Mouse (Mus musculus) cerebellum, adult (tissue): Measurements from ENCODE around the gene Ern2.

Experiments used
- ATAC-seq: cut with Nextera tagmentation; 2 replicates; pipeline ENCODE4 v1.9.2; 2017; ENCODE audit warnings: mild to moderate bottlenecking, moderate library complexity, mixed read lengths; ENCODE audit not compliant: insufficient number of reproducible peaks, low FRiP score, low TSS enrichment

Ern2 gene

DNA sequence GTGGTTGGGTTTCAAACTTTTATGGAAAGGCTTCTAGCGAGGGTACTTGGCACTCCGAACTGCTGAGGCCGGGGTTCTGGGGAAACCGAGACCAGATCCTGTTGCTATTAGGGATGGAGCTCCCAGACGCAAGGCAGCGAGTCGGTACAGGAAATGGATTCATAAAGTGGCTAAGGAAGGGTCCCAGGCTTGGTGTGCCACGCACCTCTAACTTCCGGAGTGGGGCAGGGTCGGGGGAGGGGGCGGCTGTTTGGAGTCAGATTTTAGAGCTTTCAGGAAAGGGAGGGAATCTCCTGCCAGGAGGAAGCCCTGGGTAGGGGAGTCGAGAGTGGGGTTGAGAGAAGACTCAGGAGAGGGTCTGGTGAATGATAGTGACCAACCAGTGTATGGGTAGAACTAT is 26.0 kb downstream of the Ern2 start:
- no peak for ATAC-seq

DNA sequence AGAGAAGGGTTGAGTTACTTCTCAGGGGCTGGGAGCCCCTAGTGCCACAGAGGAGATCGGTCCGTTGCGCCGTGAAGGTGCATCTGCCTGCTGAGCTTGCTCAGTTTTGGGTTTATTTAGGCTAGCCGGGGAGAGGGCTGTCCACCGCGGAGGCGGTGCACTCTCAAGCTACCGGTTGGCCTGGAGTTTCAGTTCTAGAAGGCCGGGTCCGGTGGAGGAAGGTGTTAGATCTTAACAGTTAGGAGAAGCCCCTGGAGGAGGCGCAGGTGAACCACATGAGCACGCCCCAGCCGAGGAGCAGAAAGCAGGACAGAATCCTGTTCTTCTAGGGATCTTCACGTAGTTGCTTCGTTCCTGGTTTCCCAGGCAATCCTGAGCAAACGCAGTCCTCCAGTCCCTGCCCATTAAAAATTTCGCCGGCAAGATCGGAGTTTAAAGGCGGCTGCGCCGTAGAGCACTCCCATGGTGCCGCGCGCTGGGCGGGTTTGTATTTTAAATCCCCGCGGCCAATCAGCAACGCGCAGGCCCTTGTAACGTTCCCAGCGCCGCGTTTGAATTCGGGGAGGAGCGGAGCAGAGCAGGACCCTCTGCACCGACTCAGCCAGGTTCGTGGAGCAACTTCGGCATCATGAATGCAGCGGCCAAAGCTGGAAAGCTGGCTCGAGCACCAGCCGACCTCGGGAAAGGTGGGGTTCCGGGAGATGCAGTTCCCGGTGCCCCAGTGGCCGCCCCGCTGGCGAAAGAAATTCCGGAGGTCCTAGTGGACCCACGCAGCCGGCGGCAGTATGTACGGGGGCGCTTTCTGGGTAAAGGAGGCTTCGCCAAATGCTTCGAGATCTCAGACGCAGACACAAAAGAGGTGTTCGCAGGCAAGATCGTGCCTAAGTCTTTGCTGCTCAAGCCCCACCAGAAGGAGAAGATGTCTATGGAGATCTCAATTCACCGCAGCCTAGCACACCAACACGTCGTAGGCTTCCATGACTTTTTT is 26.8 kb downstream of the Ern2 start, which contains the start of gene Plk1:
Gene Plk1 (plus strand): TSS at position 525 of the 988 bp plus-strand sequence.
- ATAC-seq: peak; percentile 85

DNA sequence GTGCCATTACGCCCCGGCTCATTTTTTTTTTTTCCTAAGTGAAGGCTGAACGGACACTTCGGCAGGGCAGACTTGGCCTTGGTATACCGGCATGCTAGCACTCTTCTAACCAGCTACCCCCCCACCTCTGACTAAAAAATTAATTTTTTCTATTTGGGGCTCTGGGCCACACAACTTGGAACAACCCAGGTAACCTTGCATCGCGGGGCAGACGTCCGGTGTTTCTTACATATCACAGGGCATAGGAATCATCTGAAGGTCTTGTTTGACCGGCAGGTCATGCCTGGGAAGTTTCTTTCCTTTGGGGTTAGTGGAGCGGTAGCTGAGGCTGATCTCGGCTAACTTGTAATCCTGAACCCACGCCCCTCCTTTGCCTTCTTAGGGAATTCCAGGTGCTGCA is 27.5 kb downstream of the Ern2 start:
- ATAC-seq: no peak

- ATAC-seq: no peak
Observed at GRCm38 (mm10) chr7:122152473-122152872, 33.5 kb downstream of the Ern2 start.

- no peak for ATAC-seq
Observed at GRCm38 (mm10) chr7:122140991-122141390, 45.0 kb downstream of the Ern2 start.

DNA sequence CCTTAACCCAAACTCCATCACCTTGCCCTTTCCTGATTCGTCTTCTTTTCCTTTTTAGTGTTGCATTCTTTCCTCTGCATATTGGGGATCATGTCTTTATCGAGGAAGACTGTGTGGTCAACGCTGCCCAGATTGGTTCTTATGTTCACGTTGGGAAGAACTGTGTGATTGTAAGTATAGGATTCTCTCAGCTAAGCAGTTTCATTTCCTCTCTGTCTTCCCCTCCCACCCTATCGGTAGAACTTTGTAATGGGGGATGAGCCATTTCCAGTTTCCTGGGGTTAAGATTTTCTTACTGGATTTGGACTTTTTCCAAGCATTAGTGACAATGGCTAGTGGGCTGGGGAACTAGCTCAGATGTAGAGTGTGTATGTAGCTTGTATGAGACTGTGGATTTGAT is 47.8 kb downstream of the Ern2 start:
- ATAC-seq: no peak

- no peak for ATAC-seq
Observed at GRCm38 (mm10) chr7:122137071-122137470, 48.9 kb downstream of the Ern2 start.

- no peak for ATAC-seq
Observed at GRCm38 (mm10) chr7:122135070-122135469, 50.9 kb downstream of the Ern2 start.

- ATAC-seq: no peak
Observed at GRCm38 (mm10) chr7:122133338-122133625, 52.7 kb downstream of the Ern2 start.

DNA sequence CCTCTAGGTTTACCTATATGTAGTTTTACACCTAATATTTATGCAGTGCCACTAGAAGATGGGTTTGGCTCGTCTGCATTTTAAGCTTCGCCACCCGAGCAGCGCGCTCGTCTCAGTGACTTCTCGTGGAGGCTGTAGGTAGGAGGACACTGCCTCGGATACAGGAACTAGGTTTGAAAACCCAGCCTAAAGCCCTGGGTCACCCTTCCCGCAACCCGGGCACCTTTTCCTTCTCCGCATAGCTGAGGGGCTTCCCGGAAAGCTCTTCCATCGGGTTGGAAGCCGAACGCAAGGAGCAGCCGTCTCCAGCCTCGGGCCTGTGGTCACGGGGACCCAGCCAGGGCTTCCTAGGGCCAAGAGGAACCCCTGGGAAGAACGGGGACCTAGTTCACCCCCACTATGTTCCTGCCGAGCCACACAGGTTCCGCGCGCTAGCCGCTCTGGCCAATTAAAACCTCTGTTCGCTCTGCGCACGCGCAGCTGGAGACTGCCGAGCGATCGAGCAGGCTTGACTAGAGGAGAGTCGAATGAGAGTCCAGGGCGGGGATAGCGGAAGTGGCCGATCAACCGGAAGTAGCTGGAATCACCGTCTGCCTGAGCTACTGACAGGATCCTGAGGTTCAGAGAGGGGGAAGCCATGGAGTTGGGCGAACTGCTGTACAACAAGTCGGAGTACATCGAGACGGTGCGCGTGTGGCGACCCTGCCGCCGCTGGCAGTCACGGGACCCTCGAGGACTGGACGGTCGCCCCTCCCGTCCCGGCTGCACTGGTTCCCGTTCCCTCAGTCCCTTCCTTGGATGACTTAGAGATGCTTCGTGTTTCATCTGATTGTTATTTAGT is 53.3 kb downstream of the Ern2 start, which contains the start of the genes Palb2 and Dctn5:
Gene Palb2 (minus strand): TSS at position 489 of the 841 bp plus-strand sequence.
Gene Dctn5 (plus strand): TSS at position 545 of the 841 bp plus-strand sequence.
- ATAC-seq: peak; percentile 97

- no peak for ATAC-seq
Observed at GRCm38 (mm10) chr7:122131834-122132233, 54.2 kb downstream of the Ern2 start.

DNA sequence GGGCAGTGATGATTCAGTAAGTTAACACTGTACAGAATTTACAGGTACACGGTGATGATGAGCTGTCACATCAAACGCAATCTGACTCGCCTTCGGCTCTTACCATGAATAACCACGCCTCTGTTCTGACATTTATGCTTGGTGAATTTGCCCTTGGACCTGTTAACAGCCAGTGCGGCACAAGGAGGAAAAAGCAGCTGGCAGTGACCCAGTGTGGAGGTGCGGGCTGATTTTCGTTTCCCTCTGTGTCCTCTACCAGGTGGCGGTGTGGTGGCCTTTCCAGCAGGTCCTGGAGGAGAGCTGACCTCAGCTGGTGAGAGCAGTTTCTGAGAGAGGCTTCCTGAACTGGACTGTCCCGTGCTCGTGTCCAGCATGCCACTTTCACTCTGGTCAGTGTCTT is 59.1 kb downstream of the Ern2 start:
- no peak for ATAC-seq

DNA sequence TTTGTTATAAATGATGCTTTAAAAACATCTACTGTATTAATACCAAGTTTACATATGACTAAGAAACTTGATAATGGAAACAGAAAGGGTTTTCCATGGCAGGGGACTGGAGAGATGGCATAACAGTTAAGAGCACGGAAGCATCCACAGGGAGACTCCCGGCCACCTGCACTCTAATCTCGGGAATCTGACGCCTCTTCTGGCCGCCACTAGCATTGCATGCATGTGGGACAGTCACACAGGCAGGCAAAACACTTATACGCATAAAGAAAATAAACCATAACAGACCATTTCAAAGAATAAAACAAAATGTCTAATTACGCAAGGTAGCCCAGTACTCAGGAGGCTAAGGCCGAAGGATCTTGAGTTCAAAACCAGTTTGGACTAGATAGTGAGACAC is 60.4 kb downstream of the Ern2 start:
- no peak for ATAC-seq

- no peak for ATAC-seq
Observed at GRCm38 (mm10) chr7:122123518-122123917, 62.5 kb downstream of the Ern2 start.
